Mouse (Mus musculus) ES-Bruce4 (cell line): ENCODE results near the gene Zcchc14.

ENCODE experiments used
- CTCF ChIP-seq: IDR thresholded peaks from one replicate; pipeline ENCODE4 v1.8.1; 2011; ENCODE audit warnings: low read depth, low read length
- POLR2A ChIP-seq: IDR thresholded peaks from one replicate; pipeline ENCODE4 v1.8.1; 2011; ENCODE audit warnings: low read length; ENCODE audit not compliant: insufficient read depth

- TF ChIP-seq POLR2A, result no peak
- no peak for TF ChIP-seq CTCF
Observed at GRCm38 (mm10) chr8:121575661-121576060, 77.0 kb downstream of the Zcchc14 start.
